Mouse (Mus musculus) midbrain, embryonic 14.5 days (tissue): Measurements from ENCODE around the gene Tacr2. TPM values are rescaled to one million over a fixed set of nuclear protein-coding genes. Genes with fewer than 3 reads are reported as not detected.

Source experiments
- ATAC-seq: fragments of 200-750 bp; cut with Nextera tagmentation; 2 replicates; pipeline ENCODE4 v1.8.0; 2017; ENCODE audit warnings: moderate number of reproducible peaks, moderate library complexity; ENCODE audit not compliant: low FRiP score, low TSS enrichment
- DNase-seq: peaks from one replicate; pipeline ENCODE4 v3.0.0-alpha.2; 2015
- H3K27ac ChIP-seq: fragments of 300-500 bp; sonication (generic); replicated peaks from 2 replicates; pipeline ENCODE4 v1.5.1; 2014; ENCODE audit warnings: mild to moderate bottlenecking, low read depth, low read length, moderate library complexity
- H3K27me3 ChIP-seq: fragments of 300-500 bp; sonication (generic); 2 replicates; pipeline ENCODE4 v1.6.1; 2014; ENCODE audit warnings: low read length, control low read depth, mixed read lengths; ENCODE audit not compliant: control insufficient read depth, insufficient read depth
- H3K36me3 ChIP-seq: fragments of 300-500 bp; sonication (generic); 2 replicates; pipeline ENCODE4 v1.6.1; 2014; ENCODE audit warnings: low read length, control low read depth; ENCODE audit not compliant: control insufficient read depth, insufficient read depth
- H3K4me1 ChIP-seq: fragments of 300-500 bp; sonication (generic); 2 replicates; pipeline ENCODE4 v1.6.1; 2014; ENCODE audit warnings: mild to moderate bottlenecking, antibody characterized with exemption, low read length, control low read depth; ENCODE audit not compliant: control insufficient read depth, insufficient read depth
- H3K4me2 ChIP-seq: fragments of 300-500 bp; sonication (generic); 2 replicates; pipeline ENCODE4 v1.6.1; 2014; ENCODE audit warnings: mild to moderate bottlenecking, low read length, moderate library complexity
- H3K4me3 ChIP-seq: fragments of 300-500 bp; sonication (generic); replicated peaks from 2 replicates; pipeline ENCODE4 v1.5.1; 2014; ENCODE audit warnings: low read depth, low read length
- H3K9ac ChIP-seq: fragments of 300-500 bp; sonication (generic); replicated peaks from 2 replicates; pipeline ENCODE4 v1.6.1; 2014; ENCODE audit warnings: mild to moderate bottlenecking, low read length, moderate library complexity
- H3K9me3 ChIP-seq: fragments of 300-500 bp; sonication (generic); 2 replicates; pipeline ENCODE4 v1.6.1; 2016; ENCODE audit warnings: low read length, control low read depth, mixed read lengths; ENCODE audit not compliant: control insufficient read depth
- WGBS: fragments of 180-500 bp; shearing (Covaris S2); extraction: QIAGEN DNeasy Blood & Tissue Kit; methylation state at CpG from one replicate; pipeline ENCODE4 v1.1.7; 2014; 5-methylcytosine and 5-hydroxymethylcytosine counted together
- polyA plus RNA-seq: library from polyadenylated mRNA; unstranded; fragments of >200 nt; fragmentation: Nextera tagmentation; extraction: Ambion mirVana; gene quantifications from 2 replicates; pipeline ENCODE4 v1.2.1, GENCODE M21; 2014

Gene Tacr2
- polyA plus RNA-seq, 1 experiment from 2014 or later: not detected

- H3K36me3 ChIP-seq: peaks cover 25% of the 10 kb centered on the region
- no peaks in the 10 kb centered on the region for H3K27me3 ChIP-seq
- DNase-seq: no peak
- no peaks in the 10 kb centered on the region for H3K4me1 ChIP-seq
- H3K4me3 ChIP-seq: no peak overlapping the region
- no peaks in the 10 kb centered on the region for H3K9me3 ChIP-seq
- no peak for ATAC-seq
- 86% methylated on average over 23 of the region's 23 CpGs for WGBS
- H3K4me2 ChIP-seq: no peak overlapping the region
- no peak overlapping the region for H3K9ac ChIP-seq
- no peak overlapping the region for H3K27ac ChIP-seq
Measured at GRCm38 (mm10) chr10:62300006-62300827, 48.0 kb downstream of the Tacr2 start.

GRCm38 (mm10) chr10:62305090-62305489 lies 52.9 kb downstream of the Tacr2 start:
- 91% methylated on average over 6 of the region's 6 CpGs for WGBS
- Histone ChIP-seq H3K4me1 (no peaks in the 10 kb centered on the region), H3K4me2 (no peak overlapping the region), H3K27me3 (no peaks in the 10 kb centered on the region), H3K9ac (no peak overlapping the region), H3K4me3 (no peak overlapping the region), H3K36me3 (peaks cover 15% of the 10 kb centered on the region), H3K27ac (no peak overlapping the region), H3K9me3 (no peaks in the 10 kb centered on the region)
- DNase-seq: no peak
- no peak for ATAC-seq

GRCm38 (mm10) chr10:62306483-62306882 lies 54.2 kb downstream of the Tacr2 start:
- no peak overlapping the region for H3K9ac ChIP-seq
- H3K27ac ChIP-seq: no peak overlapping the region
- H3K4me1 ChIP-seq: no peaks in the 10 kb centered on the region
- no peak overlapping the region for H3K4me2 ChIP-seq
- H3K36me3 ChIP-seq: peaks cover 15% of the 10 kb centered on the region
- H3K4me3 ChIP-seq: no peak overlapping the region
- ATAC-seq (no peak), DNase-seq (no peak)
- no peaks in the 10 kb centered on the region for H3K27me3 ChIP-seq
- H3K9me3 ChIP-seq: no peaks in the 10 kb centered on the region
- 63% methylated on average over 3 of the region's 3 CpGs for WGBS

DNA sequence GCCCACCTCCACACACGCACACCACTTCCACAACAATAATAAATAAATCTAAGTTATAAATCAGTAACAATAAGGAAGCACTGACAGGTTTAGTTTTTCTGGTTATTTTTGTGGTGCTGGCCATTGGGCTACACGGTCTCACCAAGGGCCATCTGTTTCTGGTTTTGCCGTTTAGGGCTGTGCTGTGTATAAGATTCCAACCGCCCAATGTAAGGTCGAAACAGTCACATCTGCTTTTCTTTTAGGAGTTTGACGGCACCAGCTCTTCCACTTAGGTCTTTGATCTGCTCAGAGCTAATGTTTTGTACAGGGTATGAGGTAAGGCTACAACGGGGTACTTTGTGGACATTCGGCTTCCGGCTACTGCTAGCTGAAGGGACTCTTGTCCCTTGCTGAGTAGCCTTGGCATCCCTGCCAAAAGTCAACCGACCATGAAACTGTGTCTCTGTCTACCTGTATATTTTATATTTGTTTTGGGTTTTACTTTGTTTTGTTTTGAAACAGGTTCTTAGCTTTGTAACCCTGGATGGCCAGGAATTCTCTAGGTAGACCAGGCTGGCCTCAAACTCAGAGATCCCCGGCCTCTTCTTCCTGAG lies 56.8 kb downstream of the Tacr2 start:
- no peak overlapping the region for H3K9ac ChIP-seq
- peaks cover 5% of the 10 kb centered on the region; the same call in 1 of the 2 replicates for H3K36me3 ChIP-seq
- no peaks in the 10 kb centered on the region for H3K9me3 ChIP-seq
- no peak overlapping the region for H3K4me2 ChIP-seq
- no peaks in the 10 kb centered on the region for H3K27me3 ChIP-seq
- DNase-seq: no peak
- WGBS: 90% methylated on average over 11 of the region's 11 CpGs
- no peaks in the 10 kb centered on the region for H3K4me1 ChIP-seq
- H3K4me3 ChIP-seq: no peak overlapping the region
- no peak for ATAC-seq
- no peak overlapping the region for H3K27ac ChIP-seq

GRCm38 (mm10) chr10:62309593-62309992 lies 57.4 kb downstream of the Tacr2 start:
- H3K27ac ChIP-seq: no peak overlapping the region
- H3K4me1 ChIP-seq: no peaks in the 10 kb centered on the region
- H3K27me3 ChIP-seq: no peaks in the 10 kb centered on the region
- H3K4me2 ChIP-seq: no peak overlapping the region
- no peak overlapping the region for H3K4me3 ChIP-seq
- 83% methylated on average over 5 of the region's 5 CpGs for WGBS
- H3K9me3 ChIP-seq: no peaks in the 10 kb centered on the region
- ATAC-seq (no peak), DNase-seq (no peak)
- H3K36me3 ChIP-seq: no peaks in the 10 kb centered on the region
- no peak overlapping the region for H3K9ac ChIP-seq

DNA sequence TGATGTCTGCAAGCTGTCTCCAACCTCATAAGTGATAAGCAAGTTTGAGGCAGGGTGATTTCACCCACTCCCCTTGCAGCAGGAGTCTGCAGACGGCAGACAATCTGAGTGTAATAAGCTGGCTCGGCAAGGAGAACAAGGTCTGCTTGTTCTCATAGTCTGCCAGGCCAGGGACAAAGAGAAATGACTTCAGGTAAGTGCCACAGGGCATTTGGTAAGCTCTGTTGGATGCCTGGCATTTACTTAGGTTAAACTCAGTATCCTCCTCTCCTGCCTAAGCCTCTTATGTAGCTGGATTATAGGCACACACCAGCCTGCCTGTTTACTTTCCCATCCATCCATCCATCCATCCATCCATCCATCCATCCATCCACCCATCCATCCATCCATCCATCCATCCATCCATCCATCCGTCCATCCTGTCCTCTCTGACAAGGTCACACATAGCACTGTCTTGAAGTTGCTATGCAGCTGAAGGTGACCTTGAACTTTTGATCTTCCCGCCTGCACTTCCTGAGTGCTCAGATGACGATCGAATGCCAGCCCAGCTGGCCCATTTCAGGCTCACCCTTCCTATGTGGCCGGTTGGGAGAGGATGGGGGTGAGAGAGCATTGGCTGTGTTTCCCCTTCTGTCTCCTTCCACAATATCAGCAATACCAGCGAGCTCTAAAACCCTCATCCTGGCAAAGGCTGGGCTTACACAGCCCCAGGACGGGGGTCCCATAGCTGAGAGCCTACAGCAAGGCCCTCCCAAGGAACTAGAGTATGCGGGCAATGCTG lies 58.2 kb downstream of the Tacr2 start:
- ATAC-seq (no peak), DNase-seq (no peak)
- no peaks in the 10 kb centered on the region for H3K9me3 ChIP-seq
- no peak overlapping the region for H3K27ac ChIP-seq
- no peaks in the 10 kb centered on the region for H3K4me1 ChIP-seq
- no peak overlapping the region for H3K9ac ChIP-seq
- WGBS: 90% methylated on average over 10 of the region's 10 CpGs
- no peak overlapping the region for H3K4me3 ChIP-seq
- no peak overlapping the region for H3K4me2 ChIP-seq
- H3K27me3 ChIP-seq: no peaks in the 10 kb centered on the region
- no peaks in the 10 kb centered on the region for H3K36me3 ChIP-seq

DNA sequence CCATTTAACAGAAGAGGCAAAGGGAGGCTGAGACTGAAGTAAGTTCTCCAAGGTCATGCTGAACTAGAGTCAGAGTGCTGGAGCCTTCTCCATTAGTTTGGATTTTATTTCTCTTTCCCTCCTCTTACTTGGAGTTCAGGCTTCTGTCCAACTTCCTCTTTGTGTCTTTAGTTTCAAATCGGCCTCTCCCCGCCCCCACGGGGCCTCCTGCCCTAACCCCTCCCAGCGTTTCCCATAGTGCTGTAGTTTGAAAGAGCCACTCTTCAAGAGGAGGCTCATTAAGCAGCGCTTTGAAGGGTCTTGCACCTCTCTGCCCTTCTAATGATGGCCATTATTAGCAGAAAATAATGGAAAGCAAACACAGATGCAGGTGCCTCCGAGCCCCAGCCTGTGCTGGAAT lies 59.2 kb downstream of the Tacr2 start:
- DNase-seq: peak; percentile 23
- no peaks in the 10 kb centered on the region for H3K36me3 ChIP-seq

GRCm38 (mm10) chr10:62313140-62313539 lies 60.9 kb downstream of the Tacr2 start:
- Histone ChIP-seq H3K9me3 (no peaks in the 10 kb centered on the region), H3K4me3 (no peak overlapping the region), H3K27ac (no peak overlapping the region), H3K9ac (no peak overlapping the region), H3K36me3 (no peaks in the 10 kb centered on the region), H3K27me3 (no peaks in the 10 kb centered on the region), H3K4me2 (no peak overlapping the region), H3K4me1 (no peaks in the 10 kb centered on the region)
- DNase-seq (peak; percentile 27), ATAC-seq (no peak)
- 65% methylated on average over 10 of the region's 10 CpGs for WGBS

More for the DNA sequence above, 59.2 kb downstream of the Tacr2 start:
- Histone ChIP-seq H3K27ac (no peak overlapping the region), H3K9ac (no peak overlapping the region), H3K4me1 (no peaks in the 10 kb centered on the region), H3K27me3 (no peaks in the 10 kb centered on the region), H3K9me3 (no peaks in the 10 kb centered on the region), H3K4me2 (no peak overlapping the region), H3K4me3 (no peak overlapping the region)
- ATAC-seq: no peak
- WGBS: 64% methylated on average over 6 of the region's 6 CpGs
